Mouse (Mus musculus) intestine, embryonic 15.5 days (tissue): ENCODE measurements around the gene Casq2. TPM values are rescaled to one million over a fixed set of nuclear protein-coding genes. Genes with fewer than 3 reads are reported as not detected.

Experiments
- ATAC-seq: fragments of 200-750 bp; cut with Nextera tagmentation; 2 replicates; pipeline ENCODE4 v1.8.0; 2017; ENCODE audit warnings: moderate TSS enrichment, moderate library complexity
- H3K27ac ChIP-seq: fragments of 300-500 bp; sonication (generic); 2 replicates; pipeline ENCODE4 v1.5.1; 2015; ENCODE audit warnings: mild to moderate bottlenecking, inconsistent platforms
- H3K27me3 ChIP-seq: fragments of 300-500 bp; sonication (generic); replicated peaks from 2 replicates; pipeline ENCODE4 v1.6.1; 2015; ENCODE audit warnings: inconsistent platforms
- H3K36me3 ChIP-seq: fragments of 300-500 bp; sonication (generic); 2 replicates; pipeline ENCODE4 v1.6.1; 2015; ENCODE audit warnings: inconsistent platforms
- H3K4me1 ChIP-seq: fragments of 300-500 bp; sonication (generic); replicated peaks from 2 replicates; pipeline ENCODE4 v1.6.1; 2015; ENCODE audit warnings: inconsistent platforms
- H3K4me2 ChIP-seq: fragments of 300-500 bp; sonication (generic); replicated peaks from 2 replicates; pipeline ENCODE4 v1.6.1; 2015; ENCODE audit warnings: mild to moderate bottlenecking, inconsistent platforms
- H3K4me3 ChIP-seq: fragments of 300-500 bp; sonication (generic); replicated peaks from 2 replicates; pipeline ENCODE4 v1.5.1; 2015; ENCODE audit warnings: inconsistent platforms
- H3K9ac ChIP-seq: fragments of 300-500 bp; sonication (generic); 2 replicates; pipeline ENCODE4 v1.6.1; 2015; ENCODE audit warnings: inconsistent platforms
- H3K9me3 ChIP-seq: fragments of 300-500 bp; sonication (generic); 2 replicates; pipeline ENCODE4 v1.6.1; 2016; ENCODE audit warnings: inconsistent platforms
- WGBS: fragments of 180-500 bp; shearing (Covaris S2); methylation state at CpG from one replicate; pipeline ENCODE4 v1.1.7; 2015; 5-methylcytosine and 5-hydroxymethylcytosine counted together
- polyA plus RNA-seq: library from polyadenylated mRNA; unstranded; fragments of >200 nt; fragmentation: Nextera tagmentation; extraction: Ambion mirVana; gene quantifications from 2 replicates; pipeline ENCODE4 v1.2.1, GENCODE M21; 2015

Gene Casq2
- polyA plus RNA-seq, 1 experiment from 2014 or later, result 1.7 TPM

- Histone ChIP-seq H3K36me3 (no peaks in the 10 kb centered on the region), H3K4me2 (no peak overlapping the region), H3K4me3 (no peak overlapping the region), H3K27me3 (no peaks in the 10 kb centered on the region), H3K9ac (no peak overlapping the region), H3K27ac (peak overlapping the region; percentile 28; the same call in 1 of the 2 replicates), H3K4me1 (peaks cover 4% of the 10 kb centered on the region), H3K9me3 (no peaks in the 10 kb centered on the region)
- 0 out of 2 replicates have a peak, but pooled peaks have one; percentile 16 for ATAC-seq
- WGBS, result 42% methylated on average over 8 of the region's 8 CpGs
Measured at GRCm38 (mm10) chr3:102062671-102063010, 23.6 kb upstream of the Casq2 start.

- H3K4me1 ChIP-seq, result peaks cover 4% of the 10 kb centered on the region
- H3K36me3 ChIP-seq, result no peaks in the 10 kb centered on the region
- H3K9me3 ChIP-seq, result no peaks in the 10 kb centered on the region
- H3K27me3 ChIP-seq, result no peaks in the 10 kb centered on the region
- no peak overlapping the region for H3K4me3 ChIP-seq
- H3K4me2 ChIP-seq, result no peak overlapping the region
- no peak overlapping the region for H3K9ac ChIP-seq
- H3K27ac ChIP-seq, result peak overlapping the region; percentile 51
- peak; percentile 93 for ATAC-seq
- 62% methylated on average over 10 of the region's 10 CpGs for WGBS
Measured at GRCm38 (mm10) chr3:102063273-102064120, 22.7 kb upstream of the Casq2 start.

- no peak overlapping the region for H3K27ac ChIP-seq
- WGBS, result 78% methylated on average over 6 of the region's 6 CpGs
Measured at GRCm38 (mm10) chr3:102064566-102064965, 21.6 kb upstream of the Casq2 start.

DNA sequence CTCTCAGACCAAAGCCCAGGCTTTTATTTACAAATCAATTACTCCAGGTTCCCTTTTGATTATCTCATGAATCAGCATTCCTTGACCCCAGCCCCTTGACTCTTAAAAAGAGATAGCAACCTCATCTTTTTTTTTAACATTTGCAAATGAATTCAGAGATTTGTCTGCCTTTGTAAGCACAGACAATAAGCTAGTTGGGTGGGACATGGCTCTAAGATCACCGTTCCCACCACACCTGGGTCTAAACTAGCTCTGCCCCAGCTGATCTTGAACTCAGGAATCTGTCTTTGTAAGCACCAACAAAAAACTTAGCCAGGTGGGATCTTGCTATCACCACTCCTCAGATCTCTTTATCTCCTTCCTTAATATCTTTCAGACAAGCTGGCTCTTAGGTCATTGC lies 18.9 kb upstream of the Casq2 start:
- H3K4me3 ChIP-seq, result no peak overlapping the region
- no peak overlapping the region for H3K27ac ChIP-seq
- no peak for ATAC-seq
- H3K9ac ChIP-seq, result no peak overlapping the region
- H3K9me3 ChIP-seq, result no peaks in the 10 kb centered on the region
- no peaks in the 10 kb centered on the region for H3K27me3 ChIP-seq
- peaks cover 4% of the 10 kb centered on the region for H3K4me1 ChIP-seq
- WGBS, result 51% methylated on average over 1 of the region's 1 CpGs
- H3K4me2 ChIP-seq, result no peak overlapping the region
- H3K36me3 ChIP-seq, result no peaks in the 10 kb centered on the region

More at GRCm38 (mm10) chr3:102064566-102064965, 21.6 kb upstream of the Casq2 start:
- Histone ChIP-seq H3K9me3 (no peaks in the 10 kb centered on the region), H3K4me3 (no peak overlapping the region), H3K9ac (no peak overlapping the region), H3K27me3 (no peaks in the 10 kb centered on the region), H3K4me2 (no peak overlapping the region), H3K36me3 (no peaks in the 10 kb centered on the region), H3K4me1 (peaks cover 4% of the 10 kb centered on the region)
- no peak for ATAC-seq

- no peak overlapping the region for H3K27ac ChIP-seq
- no peaks in the 10 kb centered on the region for H3K9me3 ChIP-seq
- 93% methylated on average over 2 of the region's 2 CpGs for WGBS
- no peak overlapping the region for H3K4me3 ChIP-seq
- no peak overlapping the region for H3K9ac ChIP-seq
- no peak overlapping the region for H3K4me2 ChIP-seq
- ATAC-seq, result no peak
- H3K27me3 ChIP-seq, result no peaks in the 10 kb centered on the region
- H3K4me1 ChIP-seq, result no peaks in the 10 kb centered on the region; the same call in 1 of the 2 replicates
- no peaks in the 10 kb centered on the region for H3K36me3 ChIP-seq
Measured at GRCm38 (mm10) chr3:102067861-102068260, 18.4 kb upstream of the Casq2 start.

GRCm38 (mm10) chr3:102069260-102069659 lies 17.0 kb upstream of the Casq2 start:
- H3K9me3 ChIP-seq, result no peaks in the 10 kb centered on the region
- no peak for ATAC-seq
- H3K27ac ChIP-seq, result no peak overlapping the region
- H3K36me3 ChIP-seq, result no peaks in the 10 kb centered on the region
- no peaks in the 10 kb centered on the region for H3K27me3 ChIP-seq
- no peaks in the 10 kb centered on the region for H3K4me1 ChIP-seq
- H3K4me3 ChIP-seq, result no peak overlapping the region
- H3K4me2 ChIP-seq, result no peak overlapping the region
- WGBS, result 70% methylated on average over 4 of the region's 4 CpGs
- no peak overlapping the region for H3K9ac ChIP-seq

- 82% methylated on average over 5 of the region's 5 CpGs for WGBS
- no peak overlapping the region for H3K4me2 ChIP-seq
- H3K9ac ChIP-seq, result no peak overlapping the region
- H3K27ac ChIP-seq, result no peak overlapping the region
- no peaks in the 10 kb centered on the region for H3K9me3 ChIP-seq
- no peaks in the 10 kb centered on the region for H3K36me3 ChIP-seq
- no peak overlapping the region for H3K4me3 ChIP-seq
- ATAC-seq, result no peak
- H3K27me3 ChIP-seq, result no peaks in the 10 kb centered on the region
- H3K4me1 ChIP-seq, result no peaks in the 10 kb centered on the region
Measured at GRCm38 (mm10) chr3:102069686-102070085, 16.5 kb upstream of the Casq2 start.

DNA sequence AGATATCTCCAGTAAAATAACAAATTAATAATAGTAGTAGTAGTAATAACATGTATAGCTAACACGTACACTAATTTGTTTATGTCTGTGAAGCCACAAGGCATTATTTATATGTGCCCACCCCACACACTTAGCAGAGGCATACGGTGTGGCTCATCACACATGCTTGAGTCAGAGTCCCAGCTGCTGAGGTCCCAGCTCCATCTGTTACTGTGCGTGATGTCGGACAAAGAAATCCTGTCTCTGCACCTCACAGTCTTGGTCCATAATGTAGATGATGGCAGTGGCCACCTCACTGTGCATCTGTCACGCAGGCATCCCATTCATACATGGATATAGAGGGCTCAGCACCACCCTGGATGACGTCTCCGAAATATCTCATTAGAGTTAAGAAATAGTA lies 15.9 kb upstream of the Casq2 start:
- Histone ChIP-seq H3K9ac (no peak overlapping the region), H3K4me3 (no peak overlapping the region), H3K27me3 (no peaks in the 10 kb centered on the region), H3K36me3 (no peaks in the 10 kb centered on the region), H3K4me2 (no peak overlapping the region), H3K9me3 (no peaks in the 10 kb centered on the region), H3K27ac (no peak overlapping the region), H3K4me1 (no peaks in the 10 kb centered on the region)
- ATAC-seq, result no peak
- 84% methylated on average over 7 of the region's 7 CpGs for WGBS

DNA sequence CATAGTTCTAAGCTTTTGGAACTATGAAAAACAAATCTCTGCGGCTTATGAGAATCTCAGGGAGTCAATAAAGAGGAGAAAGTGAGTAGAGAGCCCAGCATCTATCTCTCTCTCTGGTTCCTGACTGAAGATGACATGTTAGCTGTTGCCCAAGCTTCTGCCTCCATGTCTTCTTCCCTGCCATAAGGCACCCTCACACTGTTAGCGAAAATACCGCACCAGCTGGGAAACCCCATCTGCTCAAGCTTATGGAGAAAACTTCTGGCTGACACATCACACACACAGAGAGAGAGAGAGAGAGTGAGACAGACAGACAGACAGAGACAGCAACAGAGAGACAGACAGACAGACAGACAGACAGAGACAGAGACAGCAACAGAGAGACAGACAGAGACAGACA lies 15.2 kb upstream of the Casq2 start:
- no peaks in the 10 kb centered on the region for H3K27me3 ChIP-seq
- H3K4me2 ChIP-seq, result no peak overlapping the region
- ATAC-seq, result no peak
- no peaks in the 10 kb centered on the region for H3K36me3 ChIP-seq
- H3K4me3 ChIP-seq, result no peak overlapping the region
- H3K27ac ChIP-seq, result no peak overlapping the region
- no peaks in the 10 kb centered on the region for H3K4me1 ChIP-seq
- no peak overlapping the region for H3K9ac ChIP-seq
- no peaks in the 10 kb centered on the region for H3K9me3 ChIP-seq
- WGBS, result 88% methylated on average over 3 of the region's 3 CpGs

- Histone ChIP-seq H3K4me2 (no peak overlapping the region), H3K9me3 (no peaks in the 10 kb centered on the region), H3K9ac (no peak overlapping the region), H3K27ac (no peak overlapping the region), H3K4me3 (no peak overlapping the region), H3K4me1 (0 out of 2 replicates have a peak, but pooled peaks cover 2% of the 10 kb centered on the region), H3K36me3 (no peaks in the 10 kb centered on the region), H3K27me3 (no peaks in the 10 kb centered on the region)
- 88% methylated on average over 2 of the region's 2 CpGs for WGBS
- no peak for ATAC-seq
Measured at GRCm38 (mm10) chr3:102079413-102079812, 6.8 kb upstream of the Casq2 start.

DNA sequence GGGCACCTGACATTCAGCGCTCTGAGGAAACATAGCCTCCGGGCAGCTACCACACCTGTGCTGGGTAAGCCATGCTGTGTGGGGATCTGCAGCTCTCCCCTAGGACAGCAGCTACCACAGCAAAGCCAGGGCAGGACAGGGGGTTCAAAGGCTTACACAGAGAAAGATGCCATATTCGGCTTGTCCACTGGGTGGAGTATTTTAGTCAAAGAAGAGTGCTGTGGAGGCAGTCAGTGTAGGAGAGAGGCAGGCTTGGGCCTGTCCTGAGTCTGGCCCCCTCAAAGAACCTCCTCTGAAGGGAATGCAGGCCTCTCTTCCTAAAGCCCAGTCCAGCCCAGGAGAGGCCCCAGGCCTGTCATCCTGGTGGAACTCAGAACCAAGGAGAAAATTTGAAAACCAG lies 4.4 kb upstream of the Casq2 start:
- Histone ChIP-seq H3K4me2 (no peak overlapping the region), H3K27me3 (no peaks in the 10 kb centered on the region), H3K27ac (no peak overlapping the region), H3K36me3 (no peaks in the 10 kb centered on the region), H3K9ac (no peak overlapping the region), H3K4me3 (no peak overlapping the region), H3K4me1 (peaks cover 7% of the 10 kb centered on the region; the same call in 1 of the 2 replicates), H3K9me3 (no peaks in the 10 kb centered on the region)
- peak; percentile 86 for ATAC-seq
- 16% methylated on average over 3 of the region's 3 CpGs for WGBS

DNA sequence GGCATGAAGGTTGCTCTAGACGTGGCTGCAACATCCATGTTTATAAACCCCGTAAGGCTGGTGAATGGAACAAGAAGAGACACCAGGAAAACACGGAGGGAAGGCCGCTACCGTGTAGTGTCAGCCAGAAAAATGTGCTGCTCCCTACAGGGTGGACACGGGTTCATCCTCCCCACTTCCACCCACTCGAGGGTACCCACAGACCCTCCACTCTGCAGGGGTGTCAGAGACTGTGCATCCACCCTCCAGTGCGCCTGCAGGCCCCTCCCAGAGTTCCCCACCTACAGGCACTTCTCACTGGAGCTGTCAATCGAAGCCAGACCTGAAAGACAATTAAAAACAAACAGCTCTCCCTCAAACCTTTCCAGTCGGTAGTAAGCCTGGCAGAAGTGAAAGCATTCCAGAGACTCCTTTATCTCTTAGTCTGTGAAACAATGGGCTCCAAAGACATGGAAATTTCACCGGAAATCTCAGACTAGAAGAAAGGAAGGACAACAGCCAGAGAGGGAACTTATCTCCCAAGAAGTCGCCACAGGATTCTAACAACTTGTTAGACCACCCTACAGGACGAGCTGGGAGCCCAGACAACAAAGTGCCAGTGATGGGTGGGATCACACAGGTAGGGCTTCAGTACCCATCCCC lies 2.5 kb upstream of the Casq2 start:
- H3K4me3 ChIP-seq, result no peak overlapping the region
- H3K9me3 ChIP-seq, result no peaks in the 10 kb centered on the region
- peaks cover 7% of the 10 kb centered on the region; the same call in 1 of the 2 replicates for H3K4me1 ChIP-seq
- no peak overlapping the region for H3K4me2 ChIP-seq
- WGBS, result 45% methylated on average over 13 of the region's 13 CpGs
- no peaks in the 10 kb centered on the region for H3K27me3 ChIP-seq
- no peak overlapping the region for H3K9ac ChIP-seq
- no peak overlapping the region for H3K27ac ChIP-seq
- no peaks in the 10 kb centered on the region for H3K36me3 ChIP-seq
- no peak for ATAC-seq
